Mouse (Mus musculus) large intestine, adult 2 months (tissue): Measurements from ENCODE around the gene Il1rl2. TPM values are rescaled to one million over a fixed set of nuclear protein-coding genes. Genes with fewer than 3 reads are reported as not detected.

Experiments
- DNase-seq: peaks from one replicate; pipeline ENCODE4 v3.0.0-alpha.2; 2012; ENCODE audit warnings: low read depth, low spot score
- WGBS: fragments of 180-500 bp; shearing (Covaris S2); methylation state at CpG from one replicate; pipeline ENCODE4 v1.1.7; 2018; 5-methylcytosine and 5-hydroxymethylcytosine counted together
- polyA plus RNA-seq: library from polyadenylated mRNA; depleted of rRNA; stranded (reverse); fragments of >200 nt; gene quantifications from 2 replicates; pipeline ENCODE4 v1.2.3, GENCODE M21; 2012

Gene Il1rl2
- polyA plus RNA-seq, 1 experiment, result 1.2 TPM

- no peak for DNase-seq
- WGBS, result 77% methylated on average over 6 of the region's 6 CpGs
These were observed 2.6 kb upstream of the Il1rl2 start for GRCm38 (mm10) chr1:40321824-40322223.

- WGBS, result 82% methylated on average over 3 of the region's 3 CpGs
- no peak for DNase-seq
These were observed 1.9 kb upstream of the Il1rl2 start for GRCm38 (mm10) chr1:40322543-40322942.

GRCm38 (mm10) chr1:40324955-40325702, 719 bp downstream of the Il1rl2 start:
- no peak for DNase-seq
- 7% methylated on average over 22 of the region's 22 CpGs for WGBS

GRCm38 (mm10) chr1:40325711-40326327, 1.4 kb downstream of the Il1rl2 start:
- 30% methylated on average over 29 of the region's 29 CpGs for WGBS

GRCm38 (mm10) chr1:40327604-40328003, 3.2 kb downstream of the Il1rl2 start:
- DNase-seq, result no peak
- 88% methylated on average over 3 of the region's 3 CpGs for WGBS

More at GRCm38 (mm10) chr1:40325711-40326327, 1.4 kb downstream of the Il1rl2 start:
- DNase-seq, result no peak

- 90% methylated on average over 1 of the region's 1 CpGs for WGBS
- no peak for DNase-seq
These were observed 5.1 kb downstream of the Il1rl2 start for GRCm38 (mm10) chr1:40329526-40329925.

GRCm38 (mm10) chr1:40330181-40330580, 5.8 kb downstream of the Il1rl2 start:
- no peak for DNase-seq
- 89% methylated on average over 8 of the region's 8 CpGs for WGBS

GRCm38 (mm10) chr1:40339346-40339745, 14.9 kb downstream of the Il1rl2 start:
- no peak for DNase-seq
- 89% methylated on average over 1 of the region's 1 CpGs for WGBS

GRCm38 (mm10) chr1:40340102-40340501, 15.7 kb downstream of the Il1rl2 start:
- 58% methylated on average over 4 of the region's 4 CpGs for WGBS
- DNase-seq, result no peak

GRCm38 (mm10) chr1:40352158-40352903, 27.9 kb downstream of the Il1rl2 start:
- WGBS, result 59% methylated on average over 4 of the region's 4 CpGs
- DNase-seq, result no peak

- WGBS, result 35% methylated on average over 2 of the region's 2 CpGs
- DNase-seq, result no peak
These were observed 28.5 kb downstream of the Il1rl2 start for GRCm38 (mm10) chr1:40352904-40353286.

GRCm38 (mm10) chr1:40354665-40355064, 30.3 kb downstream of the Il1rl2 start:
- DNase-seq, result no peak
- 95% methylated on average over 3 of the region's 3 CpGs for WGBS

- DNase-seq, result no peak
- 86% methylated on average over 4 of the region's 4 CpGs for whole genome bisulfite sequencing
These were observed 31.0 kb downstream of the Il1rl2 start for GRCm38 (mm10) chr1:40355431-40355843.

GRCm38 (mm10) chr1:40355904-40356521, 31.6 kb downstream of the Il1rl2 start:
- DNase-seq, result no peak
- 59% methylated on average over 10 of the region's 10 CpGs for WGBS

- DNase-seq, result no peak
- 72% methylated on average over 2 of the region's 2 CpGs for WGBS
These were observed 33.5 kb downstream of the Il1rl2 start for GRCm38 (mm10) chr1:40357921-40358320.

- no peak for DNase-seq
- whole genome bisulfite sequencing, result 78% methylated on average over 2 of the region's 2 CpGs
These were observed 33.9 kb downstream of the Il1rl2 start for GRCm38 (mm10) chr1:40358351-40358750.

- DNase-seq, result no peak
- WGBS, result 73% methylated on average over 4 of the region's 4 CpGs
These were observed 34.4 kb downstream of the Il1rl2 start for GRCm38 (mm10) chr1:40358771-40359181.

GRCm38 (mm10) chr1:40359731-40360130, 35.3 kb downstream of the Il1rl2 start:
- 36% methylated on average over 2 of the region's 2 CpGs for WGBS

GRCm38 (mm10) chr1:40360969-40361368, 36.6 kb downstream of the Il1rl2 start:
- no peak for DNase-seq
- 77% methylated on average over 7 of the region's 7 CpGs for WGBS

More at GRCm38 (mm10) chr1:40359731-40360130, 35.3 kb downstream of the Il1rl2 start:
- DNase-seq, result no peak

GRCm38 (mm10) chr1:40361596-40361995, 37.2 kb downstream of the Il1rl2 start:
- WGBS, result 65% methylated on average over 1 of the region's 1 CpGs
- no peak for DNase-seq
